Mouse (Mus musculus) forebrain, embryonic 16.5 days (tissue): ENCODE measurements around the gene Cercam. TPM values are rescaled to one million over a fixed set of nuclear protein-coding genes. Genes with fewer than 3 reads are reported as not detected.

Experiments used
- ATAC-seq: fragments of 200-750 bp; cut with Nextera tagmentation; 2 replicates; pipeline ENCODE4 v1.8.0; 2017; ENCODE audit warnings: mild to moderate bottlenecking, moderate library complexity
- H3K27ac ChIP-seq: fragments of 300-500 bp; sonication (generic); 2 replicates; pipeline ENCODE4 v1.5.1; 2014; ENCODE audit warnings: low read length, control low read depth
- H3K27me3 ChIP-seq: fragments of 300-500 bp; sonication (generic); replicated peaks from 2 replicates; pipeline ENCODE4 v1.6.1; 2014; ENCODE audit warnings: low read length; ENCODE audit not compliant: control insufficient read depth, insufficient read depth
- H3K36me3 ChIP-seq: fragments of 300-500 bp; sonication (generic); 2 replicates; pipeline ENCODE4 v1.6.1; 2014; ENCODE audit not compliant: control insufficient read depth, insufficient read depth
- H3K4me1 ChIP-seq: fragments of 300-500 bp; sonication (generic); replicated peaks from 2 replicates; pipeline ENCODE4 v1.6.1; 2014; ENCODE audit warnings: low read length; ENCODE audit not compliant: control insufficient read depth, insufficient read depth
- H3K4me2 ChIP-seq: fragments of 300-500 bp; sonication (generic); 2 replicates; pipeline ENCODE4 v1.6.1; 2014; ENCODE audit warnings: mild to moderate bottlenecking, low read length, control low read depth
- H3K4me3 ChIP-seq: fragments of 300-500 bp; sonication (generic); replicated peaks from 2 replicates; pipeline ENCODE4 v1.5.1; 2014; ENCODE audit warnings: mild to moderate bottlenecking, low read length, control low read depth
- H3K9ac ChIP-seq: fragments of 300-500 bp; sonication (generic); replicated peaks from 2 replicates; pipeline ENCODE4 v1.6.1; 2014; ENCODE audit warnings: low read depth, low read length, control low read depth
- H3K9me3 ChIP-seq: fragments of 300-500 bp; sonication (generic); 2 replicates; pipeline ENCODE4 v1.6.1; 2016; ENCODE audit warnings: low read length; ENCODE audit not compliant: control insufficient read depth
- WGBS: fragments of 180-500 bp; shearing (Covaris S2); extraction: QIAGEN DNeasy Blood & Tissue Kit; methylation state at CpG from one replicate; pipeline ENCODE4 v1.1.7; 2014; 5-methylcytosine and 5-hydroxymethylcytosine counted together
- microRNA-seq: library from miRNA; unstranded; fragments of <30 nt; microRNA quantifications from one replicate; pipeline ENCODE4, GENCODE M21; 2017
- polyA plus RNA-seq: library from polyadenylated mRNA; unstranded; fragments of >200 nt; fragmentation: Nextera tagmentation; extraction: Ambion mirVana; gene quantifications from 2 replicates; pipeline ENCODE4 v1.2.1, GENCODE M21; 2015

Gene Cercam
- polyA plus RNA-seq, 1 experiment from 2014 or later = 8.4 TPM

DNA sequence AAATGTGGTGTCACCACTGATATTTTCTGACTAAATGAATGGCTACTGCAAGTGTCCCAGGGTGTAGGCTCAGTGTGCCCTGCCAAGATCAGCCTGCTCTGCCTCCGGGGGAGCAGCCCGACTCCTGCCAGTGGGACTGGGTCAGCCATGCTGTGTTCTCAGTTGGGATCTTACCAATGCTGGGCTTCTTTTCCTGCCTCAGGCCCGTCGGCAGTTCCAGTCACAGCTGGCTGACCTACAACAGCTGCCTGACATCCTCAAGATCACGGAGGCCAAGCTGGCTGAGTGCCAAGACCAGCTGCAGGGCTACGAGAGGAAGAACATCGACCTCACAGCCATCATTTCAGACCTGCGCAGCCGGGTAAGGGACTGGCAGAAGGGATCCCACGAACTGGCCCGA, 53.0 kb downstream of the Cercam start:
- Histone ChIP-seq H3K4me1 (no peaks in the 10 kb centered on the region), H3K4me3 (no peak overlapping the region), H3K4me2 (no peak overlapping the region), H3K36me3 (peaks cover 45% of the 10 kb centered on the region), H3K9me3 (no peaks in the 10 kb centered on the region), H3K27ac (no peak overlapping the region), H3K27me3 (no peaks in the 10 kb centered on the region), H3K9ac (no peak overlapping the region)
- ATAC-seq = no peak
- WGBS = 67% methylated on average over 11 of the region's 11 CpGs

GRCm38 (mm10) chr2:29926542-29926941, 57.6 kb downstream of the Cercam start:
- Histone ChIP-seq H3K9me3 (no peaks in the 10 kb centered on the region), H3K36me3 (peaks cover 41% of the 10 kb centered on the region), H3K4me1 (no peaks in the 10 kb centered on the region), H3K4me3 (no peak overlapping the region), H3K9ac (no peak overlapping the region), H3K27me3 (no peaks in the 10 kb centered on the region), H3K4me2 (no peak overlapping the region), H3K27ac (no peak overlapping the region)
- WGBS = 91% methylated on average over 5 of the region's 5 CpGs
- no peak for ATAC-seq

- Histone ChIP-seq H3K9ac (no peak overlapping the region), H3K9me3 (no peaks in the 10 kb centered on the region), H3K36me3 (peaks cover 18% of the 10 kb centered on the region), H3K4me3 (no peak overlapping the region), H3K27ac (no peak overlapping the region), H3K27me3 (no peaks in the 10 kb centered on the region), H3K4me2 (no peak overlapping the region), H3K4me1 (no peaks in the 10 kb centered on the region)
- no peak for ATAC-seq
- 83% methylated on average over 10 of the region's 10 CpGs for WGBS
These were observed 61.5 kb downstream of the Cercam start for GRCm38 (mm10) chr2:29930506-29930905.

GRCm38 (mm10) chr2:29931194-29931593, 62.2 kb downstream of the Cercam start:
- H3K4me3 ChIP-seq = no peak overlapping the region
- H3K27me3 ChIP-seq = no peaks in the 10 kb centered on the region
- peaks cover 16% of the 10 kb centered on the region for H3K36me3 ChIP-seq
- 81% methylated on average over 6 of the region's 6 CpGs for WGBS
- ATAC-seq = no peak
- H3K27ac ChIP-seq = no peak overlapping the region
- no peak overlapping the region for H3K4me2 ChIP-seq
- no peak overlapping the region for H3K9ac ChIP-seq
- no peaks in the 10 kb centered on the region for H3K9me3 ChIP-seq
- peaks cover 5% of the 10 kb centered on the region for H3K4me1 ChIP-seq

Small RNA genes lying within 50 kb of the gene (microRNA-seq; reads per million reads assigned to microRNA genes)
- not detected for gene Mir219a-2
- not detected for gene Mir219b

Other genes starting within 250 kb of the Cercam start
- 22.0 and 22.5 TPM in 2 replicates for gene Rapgef1, start 249.4 kb upstream of the Cercam start, polyA plus RNA-seq
- gene Gm13420, start 117.5 kb upstream of the Cercam start, polyA plus RNA-seq = 0.22 TPM in 1 of 2 replicates, not detected in the other
- 0.42 TPM in 1 of 2 replicates, not detected in the other for gene Gm13547, start 109.9 kb upstream of the Cercam start, polyA plus RNA-seq
- gene Coq4, start 81.7 kb upstream of the Cercam start, polyA plus RNA-seq = 29.8 and 35.9 TPM in 2 replicates
- 36.6 and 42.4 TPM in 2 replicates for gene Trub2, start 80.7 kb upstream of the Cercam start, polyA plus RNA-seq
- gene Slc27a4, start 66.5 kb upstream of the Cercam start, polyA plus RNA-seq = 28.3 and 33.7 TPM in 2 replicates
- gene Urm1, start 49.1 kb upstream of the Cercam start, polyA plus RNA-seq = 18.9 and 20.2 TPM in 2 replicates
- gene Odf2, start 20.1 kb downstream of the Cercam start, polyA plus RNA-seq = 61.4 and 73.7 TPM in 2 replicates
- gene Gle1, start 66.3 kb downstream of the Cercam start, polyA plus RNA-seq = 98.6 and 101 TPM in 2 replicates
- 243 and 294 TPM in 2 replicates for gene Sptan1, start 96.4 kb downstream of the Cercam start, polyA plus RNA-seq
- gene Wdr34, start 179.7 kb downstream of the Cercam start, polyA plus RNA-seq = 70.2 and 83.3 TPM in 2 replicates
- 407 and 435 TPM in 2 replicates for gene Set, start 188.2 kb downstream of the Cercam start, polyA plus RNA-seq
- 2.6 and 3.4 TPM in 2 replicates for gene Pkn3, start 208.5 kb downstream of the Cercam start, polyA plus RNA-seq
- 17.8 and 19.0 TPM in 2 replicates for gene Zdhhc12, start 224.5 kb downstream of the Cercam start, polyA plus RNA-seq